Mouse (Mus musculus) liver, embryonic 14.5 days (tissue): ENCODE measurements around the gene Fbln1.
A peak's percentile ranks its signal among the peaks of the same experiment; 100 is the strongest.

ENCODE experiments used
- CTCF ChIP-seq: IDR thresholded peaks from 2 replicates; pipeline ENCODE4 v1.5.1; 2016; ENCODE audit warnings: antibody characterized with exemption, low read depth, control low read depth
- EP300 ChIP-seq: IDR thresholded peaks from 2 replicates; pipeline ENCODE4 v1.6.1; 2016; ENCODE audit warnings: antibody characterized with exemption, low read depth

GRCm38 (mm10) chr15:85294632-85295031 is 88.9 kb downstream of the Fbln1 start:
- TF ChIP-seq CTCF = peak; percentile 40
- no peak for TF ChIP-seq EP300
